Mouse (Mus musculus) liver (tissue): ENCODE measurements around the gene Slc9a3r1.

Experiments
- DNase-seq: peaks from one replicate; pipeline ENCODE4 v3.0.0-alpha.2; 2020; ENCODE audit warnings: mixed read lengths

The Slc9a3r1 gene

GRCm38 (mm10) chr11:115162832-115163480, at the start of gene Slc9a3r1:
Gene Slc9a3r1 (plus strand): TSS chr11:115163341.
- peak; percentile 99 for DNase-seq

DNA sequence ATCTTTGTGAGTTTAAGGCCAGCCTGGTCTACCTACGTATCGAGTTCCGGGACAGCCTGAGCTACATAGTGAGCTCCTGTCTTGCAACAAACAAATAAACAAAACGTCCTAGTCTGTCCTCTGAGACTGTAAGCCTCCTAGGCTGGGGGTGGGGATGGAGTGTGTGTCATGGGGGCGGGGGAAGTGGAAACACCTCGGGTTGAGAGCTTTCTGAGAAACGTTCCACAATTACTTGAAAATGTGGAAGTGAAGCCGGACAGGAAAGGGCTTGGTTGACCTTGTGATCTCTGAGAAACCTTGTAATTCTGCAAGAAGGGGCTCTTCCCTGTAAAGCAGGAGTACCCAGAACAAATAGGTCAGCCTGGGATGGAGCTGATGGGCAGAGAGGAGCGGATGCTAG, 43.7 kb upstream of the Slc9a3r1 start:
- peak; percentile 9 for DNase-seq

GRCm38 (mm10) chr11:115128483-115128882, 34.7 kb upstream of the Slc9a3r1 start:
- DNase-seq: no peak

- DNase-seq: no peak
Measured at GRCm38 (mm10) chr11:115129508-115130126, 33.5 kb upstream of the Slc9a3r1 start.

- no peak for DNase-seq
Measured at GRCm38 (mm10) chr11:115131768-115132381, 31.3 kb upstream of the Slc9a3r1 start.

- peak; percentile 21 for DNase-seq
Measured at GRCm38 (mm10) chr11:115133800-115134199, 29.3 kb upstream of the Slc9a3r1 start, which contains the start of gene Cd300lf. Gene Cd300lf (minus strand): TSS chr11:115133992.

DNA sequence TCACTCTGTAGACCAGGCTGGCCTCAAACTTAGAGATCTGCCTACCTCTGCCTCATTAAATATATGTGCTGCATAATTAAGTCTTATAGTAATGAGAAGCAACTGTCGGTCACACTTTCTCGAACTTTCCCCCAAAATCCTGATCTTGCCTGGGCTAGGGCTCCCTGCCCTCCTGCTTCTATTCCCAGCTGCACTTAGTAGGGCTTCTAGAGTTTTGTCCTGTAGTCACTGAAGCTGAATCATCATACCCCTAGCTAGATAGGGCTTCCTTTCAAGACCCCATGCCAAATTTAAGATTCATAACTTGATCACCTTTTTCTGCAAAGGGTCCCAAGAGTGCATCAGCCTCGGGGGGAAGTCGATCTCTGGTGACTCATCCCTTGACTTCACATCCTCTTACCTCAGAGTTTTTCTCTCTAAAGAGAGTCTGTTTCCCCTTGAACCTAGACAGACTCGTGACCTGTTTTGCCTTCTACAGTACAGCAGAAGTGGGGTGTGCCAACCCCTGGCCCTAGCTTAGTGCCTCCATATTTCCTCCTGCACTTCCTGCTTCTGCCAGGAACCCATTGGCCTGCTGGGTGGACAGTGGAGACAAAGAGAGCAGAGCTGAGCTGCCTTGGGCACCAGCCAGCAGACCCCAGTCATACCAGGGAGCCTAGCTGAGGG, 24.4 kb upstream of the Slc9a3r1 start:
- DNase-seq: no peak

GRCm38 (mm10) chr11:115141970-115142369, 21.2 kb upstream of the Slc9a3r1 start:
- no peak for DNase-seq

- DNase-seq: no peak
Measured at GRCm38 (mm10) chr11:115147813-115148212, 15.3 kb upstream of the Slc9a3r1 start.

- DNase-seq: no peak
Measured at GRCm38 (mm10) chr11:115150741-115151254, 12.3 kb upstream of the Slc9a3r1 start.

- peak; percentile 72 for DNase-seq
Measured at GRCm38 (mm10) chr11:115151755-115152429, 11.2 kb upstream of the Slc9a3r1 start.

GRCm38 (mm10) chr11:115153088-115153487, 10.1 kb upstream of the Slc9a3r1 start:
- no peak for DNase-seq

DNA sequence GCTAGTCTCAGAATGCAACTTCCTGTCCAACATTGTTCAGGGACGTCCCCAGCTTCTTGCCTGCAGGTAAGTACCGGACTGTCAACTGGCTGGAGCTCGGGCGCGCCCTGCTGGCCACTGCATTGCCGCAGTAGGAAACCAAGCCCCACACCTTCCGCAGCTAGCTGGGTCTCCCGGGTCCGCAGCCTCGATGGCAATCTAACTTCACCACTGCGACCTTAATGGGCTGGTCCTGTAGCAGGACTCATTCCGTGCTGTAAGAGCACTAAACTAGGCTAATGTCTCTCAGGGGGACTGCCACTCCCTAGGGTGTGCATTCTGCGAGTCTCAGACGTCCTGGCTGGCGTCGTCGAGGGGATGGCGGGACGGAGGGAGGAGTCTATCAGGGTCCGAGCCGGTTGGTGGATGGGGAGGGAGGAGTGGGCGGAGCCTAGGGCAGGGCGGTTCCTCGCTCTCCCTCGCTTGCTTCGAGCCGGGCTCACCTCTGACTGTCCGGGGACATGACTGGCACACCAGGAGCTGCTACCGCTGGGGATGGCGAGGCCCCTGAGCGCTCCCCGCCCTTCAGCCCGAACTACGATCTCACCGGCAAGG, 9.3 kb upstream of the Slc9a3r1 start:
- peak; percentile 86 for DNase-seq

- no peak for DNase-seq
Measured at GRCm38 (mm10) chr11:115155053-115155634, 8.0 kb upstream of the Slc9a3r1 start.

GRCm38 (mm10) chr11:115157933-115158719, 5.0 kb upstream of the Slc9a3r1 start:
- DNase-seq: peak; percentile 52

GRCm38 (mm10) chr11:115160016-115160797, 2.9 kb upstream of the Slc9a3r1 start:
- DNase-seq: peak; percentile 65

DNA sequence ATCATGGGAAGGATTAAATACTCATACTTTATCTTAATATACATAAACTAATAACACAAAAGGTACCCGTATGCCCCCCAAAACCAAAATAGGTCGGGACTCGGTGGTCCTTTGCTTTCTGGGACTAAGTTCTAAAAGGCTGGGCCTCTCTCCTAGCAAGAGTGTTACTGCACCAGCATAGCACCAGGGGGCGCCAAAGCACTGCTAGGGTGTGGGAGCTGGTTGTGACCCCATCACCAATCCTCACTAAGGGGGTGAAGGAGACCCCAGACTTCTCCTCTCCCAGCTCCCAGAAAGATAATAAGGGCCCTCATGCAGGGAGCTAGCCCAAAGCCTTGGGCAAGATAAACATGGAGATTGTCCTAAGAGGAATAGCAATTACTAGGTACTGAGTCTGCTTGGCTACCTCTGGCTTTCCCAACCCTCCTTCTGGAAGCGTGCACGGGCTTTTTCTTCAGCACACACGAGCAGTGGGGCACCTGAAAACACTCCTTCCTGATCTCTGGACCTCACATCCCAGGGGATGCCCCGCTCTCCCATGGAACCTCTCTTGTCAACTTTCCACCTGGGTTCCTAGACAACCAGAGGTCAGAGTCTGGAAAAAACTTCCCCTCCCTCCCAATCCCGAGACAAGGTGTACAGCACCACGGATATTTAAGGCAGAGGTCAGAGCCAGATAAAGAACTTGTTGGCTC, 2.1 kb upstream of the Slc9a3r1 start:
- DNase-seq: peak; percentile 87

DNA sequence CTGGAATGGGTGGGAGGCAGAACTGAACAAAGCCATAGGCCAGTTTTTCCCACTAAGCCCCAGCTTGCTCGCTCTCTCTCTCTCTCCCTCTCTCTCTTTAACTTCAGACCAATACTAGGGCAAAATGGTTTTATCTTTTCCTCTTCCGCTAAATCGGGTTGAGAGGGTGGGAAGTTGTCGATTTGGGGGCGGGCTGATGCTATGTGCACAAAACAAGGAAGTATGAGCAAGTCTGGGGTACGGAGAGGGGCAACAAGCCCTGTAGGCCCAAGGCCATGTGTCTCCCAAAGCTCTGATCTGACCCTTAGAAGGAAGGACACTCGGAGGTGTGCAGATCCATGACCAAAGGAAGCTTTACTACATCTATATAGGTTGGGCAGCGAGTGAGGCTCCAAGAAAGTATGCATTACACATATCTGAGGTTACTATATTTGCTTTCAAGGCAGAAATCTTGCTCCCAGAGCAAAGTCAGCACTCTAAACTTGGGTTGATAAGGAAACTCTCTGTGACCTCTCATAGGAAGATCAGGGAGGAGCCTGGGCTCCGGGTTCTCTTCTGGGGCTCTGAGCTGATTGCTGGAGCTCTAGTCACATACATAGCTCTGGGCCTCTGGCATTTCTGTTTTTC, 1.4 kb upstream of the Slc9a3r1 start:
- DNase-seq: no peak

DNA sequence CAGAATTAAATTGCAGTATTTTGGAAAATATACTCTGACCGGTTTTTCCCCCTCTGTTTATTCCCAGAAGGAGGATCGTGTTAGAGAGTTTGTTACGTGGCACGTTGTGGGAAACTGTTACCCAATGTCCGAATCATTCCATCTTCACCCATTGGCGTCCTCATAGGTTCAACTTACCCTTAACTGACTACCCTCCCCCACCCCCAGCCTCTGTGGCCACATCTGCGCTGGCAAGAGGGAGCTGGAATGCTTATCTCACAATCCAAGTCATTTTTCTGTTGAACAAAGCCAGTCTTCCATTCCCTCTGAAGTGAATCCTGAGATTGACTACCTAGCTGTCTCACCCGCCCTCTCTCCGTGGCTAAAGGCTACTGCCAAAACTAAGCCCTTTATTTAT, 938 bp upstream of the Slc9a3r1 start:
- no peak for DNase-seq
